17 mouse cellular contexts compared by ENCODE assay signal in genomic region chrX:132735536-132735935, GRCm38 (mm10).
"Had no signal": no experiment of that assay in that cellular context is flagged by ENCODE, and none has a peak within 500 bp of the region (broad histone marks: within the 10 kb centered on the region; RNA-seq: fewer than 3 reads in every experiment).

No protein-coding gene starts in this region.

- H3K4me3 ChIP-seq: neural tube, embryonic 12.5 days; neural tube, embryonic 13.5 days; neural tube, embryonic 15.5 days; stomach, embryonic 15.5 days had no signal

- H3K27ac ChIP-seq: neural tube, embryonic 12.5 days; neural tube, embryonic 13.5 days; neural tube, embryonic 15.5 days; stomach, embryonic 15.5 days; stomach, postnatal 0 days had no signal

- H3K36me3 ChIP-seq: neural tube, embryonic 12.5 days; neural tube, embryonic 13.5 days; neural tube, embryonic 15.5 days; stomach, embryonic 15.5 days had no signal

- H3K27me3 ChIP-seq: neural tube, embryonic 12.5 days; neural tube, embryonic 13.5 days; neural tube, embryonic 15.5 days; stomach, embryonic 15.5 days had no signal

- DNase-seq: retina, postnatal 1 day; right cerebral cortex, adult 18-20 months; right cerebral cortex, postnatal 14 days; right cerebral cortex, postnatal 25 days; right cerebral cortex, postnatal 4 days; spleen, adult 18-20 months; thymus, adult 18-20 months; thymus, adult 2 months; thymus, postnatal 14 days; thymus, postnatal 25 days; thymus, postnatal 36 days; thymus, postnatal 4 days had no signal

- H3K4me1 ChIP-seq: neural tube, embryonic 12.5 days; neural tube, embryonic 13.5 days; neural tube, embryonic 15.5 days; stomach, embryonic 15.5 days had no signal

- H3K9me3 ChIP-seq: neural tube, embryonic 12.5 days; neural tube, embryonic 13.5 days; neural tube, embryonic 15.5 days; stomach, embryonic 15.5 days had no signal

- H3K9ac ChIP-seq: neural tube, embryonic 12.5 days; neural tube, embryonic 13.5 days; neural tube, embryonic 15.5 days; stomach, embryonic 15.5 days had no signal
